Mouse (Mus musculus) CD4-positive, CD25-positive, alpha-beta regulatory T cell, adult 4 months (primary cell): ENCODE data around the gene Hspa5. TPM values are rescaled to one million over a fixed set of nuclear protein-coding genes. Genes with fewer than 3 reads are reported as not detected.
A peak's percentile ranks its signal among the peaks of the same experiment; 100 is the strongest.
"Not testable (repeated sequence)": the region's sequence is repeated elsewhere in the genome, so short reads cannot be mapped to it uniquely, and the experiment has no call there.

Experiments
- ATAC-seq: one replicate; pipeline ENCODE4 v1.8.0; 2017
- polyA plus RNA-seq, 2 experiments: library from polyadenylated mRNA; unstranded; fragments of 100-300 nt; shearing (Covaris generic); gene quantifications; one replicate each; pipeline ENCODE4 v1.2.1; 2017

The Hspa5 gene
- polyA plus RNA-seq, 2 experiments from 2014 or later = 536 to 586 TPM

GRCm38 (mm10) chr2:34809568-34809967 lies 37.8 kb downstream of the Hspa5 start:
- ATAC-seq = no peak

- ATAC-seq = no peak
These were observed 39.0 kb downstream of the Hspa5 start for GRCm38 (mm10) chr2:34810775-34811174.

DNA sequence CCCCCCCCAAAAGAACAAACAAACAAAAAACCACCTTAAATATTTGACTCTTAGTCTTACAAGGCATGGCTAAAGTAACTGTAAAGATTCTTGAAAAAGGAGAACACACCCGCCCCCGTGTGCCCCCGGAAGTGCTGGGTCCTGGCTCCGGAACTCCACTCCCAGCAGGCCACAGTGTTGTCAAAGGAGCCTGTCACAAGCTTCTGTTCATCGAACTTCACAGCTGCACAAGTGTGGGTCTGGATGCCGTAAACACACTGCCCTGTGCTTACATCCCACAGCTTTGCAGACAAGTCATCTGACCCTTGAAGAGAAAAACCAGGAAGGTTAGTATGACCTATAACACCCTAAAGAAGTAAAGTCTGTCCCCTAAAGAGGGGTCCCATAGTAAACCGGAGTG lies 40.9 kb downstream of the Hspa5 start:
- ATAC-seq = no peak

GRCm38 (mm10) chr2:34815893-34816292 lies 44.1 kb downstream of the Hspa5 start:
- ATAC-seq = not testable (repeated sequence)

GRCm38 (mm10) chr2:34818492-34818891 lies 46.7 kb downstream of the Hspa5 start:
- ATAC-seq = no peak

- ATAC-seq = peak; percentile 98
These were observed 54.2 kb downstream of the Hspa5 start, which contains the start of gene Fbxw2 for GRCm38 (mm10) chr2:34825827-34826459. Fbxw2 (minus strand) TSS chr2:34826311.

DNA sequence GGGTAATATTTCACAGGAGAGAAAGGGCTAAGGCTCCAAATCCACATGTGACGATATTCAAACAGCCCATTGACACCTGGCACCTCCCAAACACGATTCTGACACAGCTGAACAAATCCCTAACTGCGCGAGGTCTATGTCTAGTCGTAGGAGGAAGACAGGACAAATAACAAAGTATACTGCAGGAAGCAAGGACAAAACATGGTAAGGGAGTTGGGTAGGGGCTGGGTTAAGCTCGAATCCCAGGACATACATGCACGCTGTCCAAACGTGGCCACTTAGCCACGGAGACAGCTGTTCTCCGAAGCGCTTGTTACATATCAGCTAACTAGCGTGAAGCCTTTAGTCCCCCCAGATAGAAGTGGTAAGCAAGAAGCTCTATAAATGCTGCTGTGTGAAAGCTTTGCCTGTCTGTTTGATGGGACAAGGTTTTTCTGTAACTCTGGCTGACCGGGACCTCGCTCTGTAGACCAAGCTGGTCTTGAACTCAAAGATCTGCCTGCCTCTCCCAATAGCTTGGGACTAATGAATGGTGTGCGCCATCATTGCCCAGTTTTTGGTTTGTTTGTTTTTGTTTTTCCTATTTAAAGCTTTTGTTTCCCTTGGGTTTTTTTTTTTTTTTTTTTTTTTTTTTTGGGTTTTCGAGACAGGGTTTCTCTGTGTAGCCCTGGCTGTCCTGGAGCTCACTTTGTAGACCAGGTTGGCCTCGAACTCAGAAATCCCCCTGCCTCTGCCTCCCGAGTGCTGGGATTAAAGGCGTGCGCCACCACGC lies 54.9 kb downstream of the Hspa5 start:
- peak; percentile 21 for ATAC-seq

Other genes starting within 250 kb of the Hspa5 start
- 10 to 100 TPM; 53.4 to 55.7 TPM for gene Gapvd1, start 16.7 kb upstream of the Hspa5 start, polyA plus RNA-seq
- gene Rabepk, start 27.9 kb downstream of the Hspa5 start, polyA plus RNA-seq = 10 to 100 TPM; 49.8 to 60.5 TPM
- 10 to 100 TPM; 72.6 to 91.8 TPM for gene Fbxw2, start 54.3 kb downstream of the Hspa5 start, polyA plus RNA-seq
- gene Gm34653, start 61.0 kb downstream of the Hspa5 start, polyA plus RNA-seq = not detected
- not detected for gene Cutal, start 102.4 kb downstream of the Hspa5 start, polyA plus RNA-seq
- gene Psmd5, start 103.0 kb downstream of the Hspa5 start, polyA plus RNA-seq = 10 to 100 TPM; 70.7 to 89.2 TPM
- 1 to 10 TPM; 1.9 TPM for gene Phf19, start 142.1 kb downstream of the Hspa5 start, polyA plus RNA-seq
- gene Traf1, start 189.8 kb downstream of the Hspa5 start, polyA plus RNA-seq = 100 to 1,000 TPM; 300 to 441 TPM